Mouse (Mus musculus) cerebellum, adult 2 months (tissue): ENCODE measurements around the gene Tnrc6a.

ENCODE experiments used
- CTCF ChIP-seq: fragments of 200-500 bp; IDR thresholded peaks from 2 replicates; pipeline ENCODE4 v1.5.1; 2011; ENCODE audit warnings: low read depth, mild to moderate bottlenecking, control low read depth, low read length, moderate library complexity, borderline replicate concordance; ENCODE audit not compliant: insufficient read depth
- POLR2A ChIP-seq: fragments of 200-500 bp; IDR thresholded peaks from 2 replicates; pipeline ENCODE4 v1.6.1; 2011; ENCODE audit warnings: low read length, control low read depth, borderline replicate concordance; ENCODE audit not compliant: insufficient read depth

DNA sequence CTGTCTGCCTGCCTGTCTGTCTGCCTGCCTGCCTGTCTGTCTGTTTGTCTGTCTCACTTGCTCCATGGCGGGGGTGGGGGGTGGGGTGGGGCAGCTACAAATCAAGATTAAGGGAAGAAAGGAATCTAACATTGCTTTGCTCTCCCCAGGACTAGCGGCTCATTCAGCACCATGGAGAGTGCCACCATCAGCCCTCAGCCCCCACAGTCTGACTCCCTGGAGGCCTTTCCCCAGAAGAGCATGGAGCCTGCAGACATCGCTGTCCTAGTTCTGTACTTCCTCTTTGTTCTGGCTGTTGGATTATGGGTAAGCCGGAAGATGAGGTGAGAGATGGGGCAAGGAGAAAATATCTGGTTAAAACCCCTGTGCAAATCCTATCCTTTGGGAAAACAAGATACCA, 111.8 kb downstream of the Tnrc6a start:
- no peak for TF ChIP-seq CTCF
- TF ChIP-seq POLR2A, result no peak
